Mouse (Mus musculus) layer of hippocampus, adult 18-20 months (tissue): ENCODE results near the gene Stk39. TPM values are rescaled to one million over a fixed set of nuclear protein-coding genes. Genes with fewer than 3 reads are reported as not detected.
"Not testable (repeated sequence)": the region's sequence is repeated elsewhere in the genome, so short reads cannot be mapped to it uniquely, and the experiment has no call there.

Experiments
- DNase-seq, 2 experiments: peaks; one replicate each; pipeline ENCODE4 v3.0.0; 2022; ENCODE audit warnings: low spot score in 2 of 2
- total RNA-seq, 2 experiments: library from RNA; stranded (reverse); gene quantifications; 2 replicates each; pipeline ENCODE4 v1.2.3; 2021

The Stk39 gene
- total RNA-seq, 2 experiments from 2014 or later: 82.1 to 82.4 TPM

- DNase-seq: no peak
These were observed 227.5 kb downstream of the Stk39 start for GRCm38 (mm10) chr2:68244556-68244955.

GRCm38 (mm10) chr2:68243879-68244553 lies 228.1 kb downstream of the Stk39 start:
- DNase-seq: no peak

DNA sequence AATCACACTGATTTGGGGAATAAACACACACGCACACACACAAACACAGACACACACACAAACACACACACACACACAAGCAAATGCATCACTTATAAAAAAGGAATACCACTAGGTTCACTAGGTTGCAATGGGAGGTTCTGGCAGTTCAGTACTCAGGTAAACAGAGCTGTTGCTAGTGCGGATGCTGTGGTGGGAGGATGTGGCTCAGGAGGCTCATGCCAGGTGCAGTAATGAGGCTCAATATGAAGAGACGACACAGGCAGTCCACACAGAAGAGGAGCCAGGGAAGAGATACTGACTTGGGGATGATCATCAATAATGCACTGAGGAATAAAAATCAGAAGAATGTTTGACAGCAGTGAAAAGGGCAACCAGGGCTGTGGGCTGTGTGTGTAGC lies 228.8 kb downstream of the Stk39 start:
- DNase-seq: no peak

DNA sequence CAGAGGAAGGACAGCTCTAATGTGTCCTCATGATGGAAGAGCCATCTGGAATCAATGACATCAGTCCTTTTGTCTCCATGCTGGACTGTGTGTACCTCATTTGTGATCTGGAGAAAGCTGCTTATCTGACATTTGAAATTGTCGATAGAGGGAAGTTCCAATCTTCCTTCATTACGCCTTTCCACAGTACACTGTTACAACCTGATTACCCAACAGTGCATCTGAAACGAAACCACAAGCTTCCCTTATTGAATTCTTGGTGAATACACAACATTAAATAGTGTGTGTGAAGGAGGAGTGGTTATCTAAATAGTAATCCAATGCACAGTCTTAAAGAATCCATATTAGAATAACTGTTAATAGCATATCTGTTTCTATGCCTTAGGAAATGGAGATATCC lies 230.0 kb downstream of the Stk39 start:
- no peak for DNase-seq

DNA sequence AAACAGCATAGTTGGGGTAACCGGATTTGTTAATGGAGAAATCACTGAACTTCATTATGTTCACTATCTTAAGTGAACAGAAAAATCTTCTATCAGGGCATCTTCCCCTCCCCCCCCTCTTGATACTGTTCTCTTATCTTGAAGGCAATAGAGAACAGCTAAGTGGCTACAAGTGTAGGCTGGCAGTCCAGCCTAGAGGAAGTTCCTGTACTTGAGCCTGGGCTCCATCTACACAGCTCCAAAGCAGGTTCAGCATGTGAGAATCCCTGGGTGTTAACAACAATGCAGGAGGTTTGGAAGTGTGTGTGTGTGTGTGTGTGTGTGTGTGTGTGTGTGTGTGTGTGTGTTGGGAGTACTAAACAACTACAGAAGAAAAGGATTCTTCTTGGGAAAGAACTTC lies 230.4 kb downstream of the Stk39 start:
- no peak for DNase-seq

DNA sequence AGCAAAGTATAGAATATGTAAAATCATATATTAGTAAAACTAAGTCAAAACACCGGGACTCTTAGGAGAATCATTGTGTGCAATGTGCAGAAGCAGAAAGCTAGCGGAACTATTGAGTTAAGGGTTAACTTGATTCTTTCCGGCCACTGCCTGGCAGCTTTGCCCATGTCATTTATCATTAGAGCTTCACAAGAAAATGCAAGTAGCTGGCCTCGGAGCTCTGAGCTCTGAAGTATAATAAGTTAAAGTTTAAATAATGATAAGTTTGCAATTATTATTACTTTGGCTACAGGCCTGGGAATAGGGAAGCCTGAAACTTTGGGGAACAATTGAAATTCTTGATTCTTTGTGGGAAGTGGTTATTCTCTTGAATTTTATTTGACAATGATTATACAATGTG lies 232.7 kb downstream of the Stk39 start:
- not testable (repeated sequence) for DNase-seq

DNA sequence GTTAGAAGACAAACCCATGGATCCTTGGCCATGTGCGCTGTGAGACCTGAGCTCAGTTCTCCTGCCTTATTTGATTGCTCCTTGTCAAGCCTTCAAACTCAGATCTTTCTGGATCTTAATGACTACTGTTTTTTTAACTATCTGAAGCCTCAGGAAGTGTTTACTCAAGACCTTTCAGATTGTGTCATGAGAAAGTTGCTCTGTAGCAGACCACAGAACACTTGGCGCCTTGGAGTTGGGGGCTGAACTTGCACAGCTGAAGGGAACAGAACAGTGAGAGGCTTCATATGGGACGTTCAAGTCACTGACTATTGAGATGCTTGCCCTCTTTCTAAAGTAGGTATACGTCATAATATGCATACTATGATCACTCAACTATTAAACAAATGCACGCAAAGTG lies 239.1 kb downstream of the Stk39 start:
- no peak for DNase-seq

DNA sequence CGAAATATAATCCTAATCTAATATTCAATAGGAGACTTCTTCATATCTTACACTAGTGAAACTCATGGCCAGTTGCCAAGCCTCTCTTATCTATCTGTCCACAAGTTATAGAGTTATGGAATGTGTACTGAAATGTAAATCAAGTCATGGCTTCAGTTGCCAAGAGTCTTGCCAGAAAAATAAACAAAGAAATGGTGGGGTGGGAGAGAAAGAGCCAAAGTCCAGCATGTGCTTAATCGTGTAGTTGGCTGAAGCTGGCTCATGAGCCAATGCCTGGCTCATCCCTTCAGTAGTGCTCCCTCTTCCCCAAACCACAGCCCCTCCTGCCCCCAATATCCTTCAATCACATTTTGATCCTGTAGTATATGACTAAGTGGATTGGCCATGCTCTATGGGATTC lies 242.2 kb downstream of the Stk39 start:
- no peak for DNase-seq

GRCm38 (mm10) chr2:68229081-68229480 lies 243.0 kb downstream of the Stk39 start:
- DNase-seq: no peak

GRCm38 (mm10) chr2:68222227-68222873 lies 249.7 kb downstream of the Stk39 start:
- DNase-seq: no peak

DNA sequence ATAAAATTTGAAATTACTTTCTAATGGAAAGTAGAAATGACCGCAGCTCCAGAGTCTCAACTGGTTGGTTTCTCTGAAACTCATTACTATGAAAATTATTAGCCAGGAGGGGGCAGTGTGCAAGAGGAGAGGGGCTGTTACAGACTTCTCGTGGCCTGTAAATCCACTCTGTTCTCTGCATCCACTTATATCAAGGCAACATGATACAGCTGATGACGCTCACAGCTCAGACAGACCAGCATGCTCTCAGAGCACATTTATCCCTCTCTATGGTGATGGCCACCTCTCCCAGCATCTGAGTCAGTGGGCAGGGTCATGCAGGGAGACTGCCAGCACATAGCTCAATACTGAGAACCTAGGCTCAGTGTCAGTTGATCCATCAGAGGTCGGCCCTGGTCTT lies 250.8 kb downstream of the Stk39 start:
- DNase-seq: peak in 1 of 2 experiments; percentile 42

DNA sequence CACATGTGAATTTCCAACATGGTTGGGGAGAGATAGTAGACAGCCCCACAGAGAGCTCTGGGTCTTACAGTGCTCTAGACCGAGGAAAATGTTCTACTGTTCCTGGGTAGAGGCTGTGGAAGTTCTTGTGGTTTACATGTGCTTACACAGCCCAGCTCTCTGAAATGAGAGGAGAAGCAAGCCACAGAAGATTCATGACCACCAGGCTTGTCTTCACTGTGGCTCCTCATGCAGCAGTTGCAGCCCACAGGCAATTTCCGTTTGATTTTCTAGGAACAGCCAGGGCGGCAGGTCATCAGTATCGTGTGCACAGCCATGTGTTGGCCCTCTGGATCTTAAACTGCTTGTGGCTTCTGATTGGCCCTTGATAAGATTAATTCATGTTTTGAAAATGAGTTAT lies 252.2 kb downstream of the Stk39 start:
- DNase-seq: no peak

GRCm38 (mm10) chr2:68215176-68215575 lies 256.9 kb downstream of the Stk39 start:
- no peak for DNase-seq

- DNase-seq: no peak
These were observed 257.7 kb downstream of the Stk39 start for GRCm38 (mm10) chr2:68214400-68214799.

DNA sequence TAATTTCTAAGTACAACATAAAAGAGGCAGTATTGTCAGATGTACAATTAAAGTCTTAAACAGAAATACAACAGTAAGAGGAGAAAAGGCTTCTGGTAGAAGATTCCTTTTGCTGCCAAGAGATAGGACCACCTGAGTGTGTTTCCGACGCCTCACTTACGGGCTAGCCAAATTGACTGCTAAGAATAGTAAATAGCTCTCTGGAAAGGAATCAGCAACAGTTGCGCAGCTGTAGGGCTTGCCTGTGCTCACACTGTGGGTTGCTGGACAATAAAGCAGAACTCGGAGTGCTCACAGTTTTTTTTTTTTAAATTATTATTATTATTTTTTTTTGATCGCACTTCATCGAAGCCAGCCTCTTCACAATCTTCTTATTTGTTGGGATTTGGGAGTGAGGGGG lies 260.6 kb downstream of the Stk39 start:
- DNase-seq: no peak

DNA sequence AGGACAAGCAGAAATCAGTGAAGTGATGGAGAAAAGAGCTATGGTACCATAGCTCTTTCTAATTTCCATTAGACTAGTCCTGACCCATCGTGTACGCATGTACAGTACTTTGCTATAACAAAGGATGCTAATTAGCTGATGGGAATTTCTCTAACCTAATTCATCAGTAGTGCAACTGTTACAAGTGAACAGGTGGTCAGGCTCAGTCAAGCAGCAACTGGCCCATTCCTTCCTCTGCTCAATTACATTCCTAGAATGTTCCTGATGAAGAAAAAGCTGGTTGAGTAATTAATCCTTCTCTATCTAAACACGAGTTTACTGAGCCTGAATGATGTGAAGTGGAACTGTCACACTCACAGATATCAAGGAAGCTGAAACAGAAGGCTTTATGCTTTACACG lies 275.8 kb downstream of the Stk39 start:
- DNase-seq: no peak

GRCm38 (mm10) chr2:68194444-68194843 lies 277.6 kb downstream of the Stk39 start:
- DNase-seq: no peak

DNA sequence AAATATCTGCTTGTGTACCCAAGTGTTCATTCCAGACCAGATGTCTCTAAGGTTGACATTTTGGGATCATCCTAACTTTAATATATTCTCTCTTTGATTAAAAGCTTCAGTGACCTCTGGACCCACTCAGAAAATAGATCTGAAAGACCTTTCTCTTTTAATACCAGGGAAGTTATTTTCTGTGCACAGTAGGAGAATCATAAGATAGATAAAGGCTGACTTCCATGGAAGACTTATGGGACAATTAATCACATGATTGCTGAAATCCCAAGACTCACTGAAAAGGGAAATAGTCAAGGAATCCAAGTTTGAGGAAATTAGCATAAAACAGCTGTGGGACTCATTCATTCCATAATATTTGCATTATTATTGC lies 278.6 kb downstream of the Stk39 start:
- DNase-seq: no peak

- DNase-seq: no peak
These were observed 279.2 kb downstream of the Stk39 start for GRCm38 (mm10) chr2:68192605-68193464.

GRCm38 (mm10) chr2:68176425-68176824 lies 295.6 kb downstream of the Stk39 start:
- no peak for DNase-seq

DNA sequence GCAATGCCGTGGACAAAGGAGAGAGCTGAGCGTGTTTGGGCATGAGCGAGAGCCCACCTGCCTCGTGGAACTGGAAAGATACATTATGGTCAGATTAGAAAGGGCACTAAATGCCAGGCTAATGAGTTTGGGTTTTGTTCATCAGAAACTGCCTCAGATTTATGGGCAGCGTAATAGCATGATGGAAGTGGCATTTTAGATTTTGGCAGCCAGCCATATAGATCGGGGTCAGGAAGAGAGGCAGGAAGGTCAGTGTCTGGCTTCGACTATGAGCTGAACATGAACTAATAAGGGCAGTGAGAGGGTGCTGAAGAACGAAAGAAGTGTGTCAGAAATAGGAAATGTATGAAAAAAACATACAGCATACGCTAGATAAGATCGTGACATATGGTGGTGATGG lies 300.8 kb downstream of the Stk39 start:
- no peak for DNase-seq

DNA sequence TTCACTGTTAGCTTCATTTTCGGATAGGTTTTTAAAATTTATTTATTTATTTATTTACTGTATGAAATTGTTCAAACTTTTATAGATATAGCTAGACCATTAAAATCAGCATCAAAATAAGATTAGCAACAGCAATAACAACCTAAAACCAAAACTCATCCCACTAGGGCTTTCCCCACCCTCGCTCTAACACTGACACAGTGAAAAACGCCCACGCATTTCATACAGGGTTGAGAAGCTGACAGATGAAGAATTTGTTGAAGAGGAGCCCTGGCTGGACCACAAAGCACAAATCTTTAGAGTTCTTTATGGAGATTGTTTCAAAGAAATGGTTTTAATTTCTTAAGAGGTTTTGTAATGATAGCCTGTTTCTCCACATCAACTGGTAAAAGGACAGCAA lies 310.1 kb downstream of the Stk39 start:
- peak in 1 of 2 experiments; percentile 29 for DNase-seq
